Mouse (Mus musculus): Measurements from ENCODE around the gene Gab2.

Gene Gab2

GRCm38 (mm10) chr7:97314646-97315045 lies 233.3 kb downstream of the Gab2 start:
- no peak for DNase-seq (ENCODE audit: low read depth, low spot score)

DNA sequence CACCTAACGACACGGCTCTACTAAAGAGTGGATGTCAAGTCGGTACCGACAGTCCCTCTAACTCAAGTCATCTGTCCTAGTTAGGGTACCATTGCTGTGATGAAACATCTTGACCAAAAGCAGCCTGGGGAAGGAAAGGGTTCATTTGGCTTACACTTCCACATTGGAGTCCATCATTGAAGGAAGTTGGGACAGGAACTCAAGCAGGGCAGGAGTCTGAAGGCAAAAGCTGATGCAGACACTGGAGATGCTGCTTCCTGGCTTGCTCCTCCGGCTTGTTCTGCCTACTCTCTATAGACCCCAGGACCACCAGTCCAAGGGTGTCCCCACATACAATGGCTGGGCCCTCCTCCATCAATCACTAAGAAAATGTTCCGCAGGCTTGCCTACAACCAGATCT lies 234.3 kb downstream of the Gab2 start:
- DNase-seq (ENCODE audit: low read depth, low spot score), result no peak

GRCm38 (mm10) chr7:97317706-97318105 lies 236.3 kb downstream of the Gab2 start:
- DNase-seq (ENCODE audit: low read depth, low spot score), result no peak

GRCm38 (mm10) chr7:97324342-97324741 lies 243.0 kb downstream of the Gab2 start:
- no peak for DNase-seq (ENCODE audit: low read depth, low spot score)

GRCm38 (mm10) chr7:97325156-97325985 lies 244.0 kb downstream of the Gab2 start:
- no peak for DNase-seq (ENCODE audit: low read depth, low spot score)

DNA sequence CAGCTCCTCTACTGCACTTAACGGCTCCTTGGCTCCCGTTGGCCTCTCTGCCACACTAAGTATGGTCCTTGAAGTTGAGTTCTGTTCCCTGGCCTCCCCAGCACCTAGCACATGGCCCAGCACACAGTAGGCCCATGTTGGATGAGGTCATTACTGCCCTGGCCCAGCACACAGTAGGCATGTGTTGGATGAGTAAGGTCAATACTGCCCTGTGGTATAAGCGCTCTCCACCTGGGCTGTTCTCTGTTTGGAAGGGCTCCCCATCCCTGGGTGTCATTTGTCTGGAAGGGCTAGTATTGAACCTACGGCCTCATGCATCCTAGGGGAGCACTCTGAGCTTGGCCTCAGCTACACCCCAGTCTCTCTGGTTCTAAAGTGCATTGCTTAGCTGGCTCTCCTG lies 246.0 kb downstream of the Gab2 start:
- no peak for DNase-seq (ENCODE audit: low read depth, low spot score)

- DNase-seq (ENCODE audit: low read depth, low spot score), result no peak
These were observed 247.7 kb downstream of the Gab2 start for GRCm38 (mm10) chr7:97328891-97329588.

DNA sequence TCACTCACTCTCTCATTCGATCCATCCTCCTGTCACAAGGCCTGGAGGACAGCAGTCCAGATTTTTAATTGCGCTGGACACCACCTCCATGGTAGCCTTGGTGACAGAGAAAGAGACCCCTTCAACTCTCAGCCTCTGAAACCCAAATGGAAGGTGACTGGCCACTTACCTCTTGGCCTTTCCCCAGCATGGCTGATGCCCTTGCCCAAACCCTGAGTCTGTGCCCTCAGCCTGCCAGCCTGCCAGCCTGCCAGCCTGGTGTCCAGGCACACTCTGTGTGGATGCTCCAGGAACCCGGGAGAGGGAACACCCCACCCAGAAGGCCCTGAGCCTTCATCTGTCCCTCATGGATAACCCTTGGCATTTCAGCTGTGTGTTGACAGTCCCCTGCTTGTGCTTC lies 248.3 kb downstream of the Gab2 start:
- DNase-seq (ENCODE audit: low read depth, low spot score), result no peak

- no peak for DNase-seq (ENCODE audit: low read depth, low spot score)
These were observed 249.7 kb downstream of the Gab2 start for GRCm38 (mm10) chr7:97330931-97331645.

GRCm38 (mm10) chr7:97331726-97332666 lies 250.6 kb downstream of the Gab2 start, which contains the start of the genes Usp35 and Kctd21:
Usp35 (minus strand) TSS chr7:97332020.
Kctd21 (plus strand) TSS chr7:97332327.
- DNase-seq (ENCODE audit: low read depth, low spot score), result peak; percentile 83

DNA sequence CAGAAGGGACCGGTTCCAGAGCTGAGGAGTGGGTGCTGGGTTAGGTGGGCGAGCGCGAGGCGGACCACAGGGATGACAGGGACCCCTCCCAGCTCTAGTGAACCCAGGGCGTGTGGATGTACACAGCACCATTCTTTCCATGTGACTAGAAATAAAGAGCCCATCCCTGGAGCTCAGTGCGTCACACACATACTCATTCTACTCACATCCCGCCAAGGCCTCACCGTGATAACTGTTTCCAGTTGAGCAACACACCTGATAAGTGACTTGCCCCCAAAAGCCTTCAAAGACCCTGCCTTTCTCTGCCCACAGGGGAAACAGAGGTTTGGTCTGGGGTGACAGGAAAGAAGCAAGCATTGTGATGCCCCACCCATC lies 251.3 kb downstream of the Gab2 start:
- DNase-seq (ENCODE audit: low read depth, low spot score), result no peak

- DNase-seq (ENCODE audit: low read depth, low spot score), result no peak
These were observed 251.9 kb downstream of the Gab2 start for GRCm38 (mm10) chr7:97333113-97333898.

- no peak for DNase-seq (ENCODE audit: low read depth, low spot score)
These were observed 253.0 kb downstream of the Gab2 start for GRCm38 (mm10) chr7:97334406-97334805.

DNA sequence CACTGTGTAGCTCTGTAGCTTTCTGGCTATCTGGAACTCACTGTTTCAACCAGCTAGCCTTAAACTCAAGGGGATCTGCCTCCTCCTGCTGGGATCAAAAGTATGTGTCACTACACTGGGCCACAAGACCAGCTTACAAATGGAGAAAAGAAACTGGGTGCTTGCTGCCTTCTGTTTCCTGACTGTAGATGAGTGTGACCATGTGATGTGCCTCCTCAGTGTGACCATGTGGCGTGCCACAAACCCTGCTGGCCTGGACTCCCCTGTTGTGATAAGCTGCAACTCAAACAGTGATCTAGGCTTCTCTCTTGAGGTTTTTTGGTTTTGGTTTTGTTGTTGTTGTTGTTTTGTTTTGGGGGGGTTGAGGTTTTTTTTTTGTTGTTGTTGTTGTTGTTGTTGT lies 255.3 kb downstream of the Gab2 start:
- no peak for DNase-seq (ENCODE audit: low read depth, low spot score)

- no peak for DNase-seq (ENCODE audit: low read depth, low spot score)
These were observed 257.2 kb downstream of the Gab2 start for GRCm38 (mm10) chr7:97338593-97338992.

DNA sequence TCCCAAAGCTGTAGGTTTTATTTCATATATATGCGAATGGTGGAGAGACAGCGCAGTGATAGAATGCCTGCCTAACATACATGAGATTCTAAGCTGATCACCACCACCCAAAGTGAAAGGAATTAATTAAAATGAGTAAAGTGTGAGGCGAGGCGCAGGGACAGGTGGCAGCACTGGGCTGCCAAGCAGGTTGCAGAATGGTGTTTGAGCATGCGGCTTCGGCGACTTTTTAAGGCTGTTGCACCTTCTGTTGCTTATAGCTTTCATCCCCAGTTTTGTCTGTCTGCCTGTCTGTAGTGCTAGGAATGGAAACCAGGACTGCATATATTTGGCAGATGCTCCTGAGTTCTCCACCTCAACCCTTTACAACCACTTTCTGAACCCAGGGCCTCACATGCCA lies 258.2 kb downstream of the Gab2 start:
- DNase-seq (ENCODE audit: low read depth, low spot score), result no peak

DNA sequence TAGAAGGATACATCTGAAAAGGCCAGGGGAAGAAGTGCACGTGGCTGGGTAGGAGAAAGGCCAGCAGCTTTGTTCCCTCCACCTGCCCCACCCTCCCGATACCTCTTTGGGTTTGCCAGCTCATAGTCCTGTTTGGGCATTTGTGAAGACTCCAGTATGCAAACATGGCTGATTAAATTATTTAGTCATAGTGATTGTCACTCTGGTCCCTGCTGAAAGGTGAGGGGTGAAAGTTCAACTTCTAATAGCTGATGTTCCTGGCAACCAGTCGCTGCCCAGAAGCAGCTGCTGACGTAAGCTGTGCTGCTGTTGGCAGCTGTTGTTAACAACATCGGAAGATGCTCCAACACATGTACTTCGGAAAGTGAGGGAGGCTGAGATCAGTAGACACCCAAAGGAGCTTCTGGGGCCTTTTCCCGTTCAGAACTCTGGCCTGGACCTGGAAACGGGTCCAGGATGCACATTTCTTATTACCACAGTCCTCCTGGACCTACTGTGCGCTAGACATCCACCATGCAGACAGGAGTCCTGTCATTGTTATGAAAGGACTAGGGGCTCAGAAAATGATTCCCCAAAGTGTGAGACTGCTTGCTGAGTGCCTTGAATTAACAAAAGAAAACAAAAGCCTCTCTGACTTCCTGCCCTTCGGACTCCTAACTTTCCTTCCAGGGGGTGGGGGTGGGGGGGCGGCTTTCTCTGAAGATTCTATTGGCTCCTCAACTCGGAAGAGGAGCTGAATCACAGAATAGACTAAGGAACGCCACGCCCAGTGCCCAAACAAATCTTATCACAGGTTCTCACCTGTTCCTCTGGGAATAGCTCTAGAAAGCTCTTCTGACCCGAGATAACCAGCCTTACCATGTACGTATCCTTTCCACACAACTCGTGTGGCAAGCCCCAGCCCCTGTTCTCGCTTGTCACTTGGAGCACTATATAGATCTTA lies 259.8 kb downstream of the Gab2 start:
- DNase-seq (ENCODE audit: low read depth, low spot score), result no peak

GRCm38 (mm10) chr7:97342961-97343360 lies 261.6 kb downstream of the Gab2 start:
- DNase-seq (ENCODE audit: low read depth, low spot score), result no peak

DNA sequence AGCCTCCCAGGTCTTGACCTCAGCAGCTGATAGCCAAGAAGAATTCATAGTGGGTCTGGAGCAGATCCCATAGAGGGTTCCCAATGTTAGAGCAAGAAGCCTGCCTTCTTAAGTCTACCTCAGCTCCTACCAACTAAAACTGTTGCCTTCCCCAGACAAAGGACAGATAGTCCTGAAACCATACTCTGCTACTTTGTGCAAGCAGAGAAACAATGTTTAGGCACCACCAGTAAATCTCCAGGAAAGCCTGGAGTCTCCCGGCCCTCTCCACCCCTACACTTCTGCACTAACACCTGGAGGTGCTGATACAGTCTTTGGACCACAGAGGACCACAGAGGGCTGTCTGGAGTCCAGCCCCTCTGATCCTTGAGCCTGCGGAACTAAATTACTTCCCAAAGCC lies 263.3 kb downstream of the Gab2 start:
- DNase-seq (ENCODE audit: low read depth, low spot score), result no peak
